Mouse (Mus musculus) MN1 (cell line): ENCODE data around the gene Rev1.

Experiments
- DNase-seq: peaks from one replicate; pipeline ENCODE4 v3.0.0-alpha.2; 2016; ENCODE audit warnings: low spot score

Rev1 gene

DNA sequence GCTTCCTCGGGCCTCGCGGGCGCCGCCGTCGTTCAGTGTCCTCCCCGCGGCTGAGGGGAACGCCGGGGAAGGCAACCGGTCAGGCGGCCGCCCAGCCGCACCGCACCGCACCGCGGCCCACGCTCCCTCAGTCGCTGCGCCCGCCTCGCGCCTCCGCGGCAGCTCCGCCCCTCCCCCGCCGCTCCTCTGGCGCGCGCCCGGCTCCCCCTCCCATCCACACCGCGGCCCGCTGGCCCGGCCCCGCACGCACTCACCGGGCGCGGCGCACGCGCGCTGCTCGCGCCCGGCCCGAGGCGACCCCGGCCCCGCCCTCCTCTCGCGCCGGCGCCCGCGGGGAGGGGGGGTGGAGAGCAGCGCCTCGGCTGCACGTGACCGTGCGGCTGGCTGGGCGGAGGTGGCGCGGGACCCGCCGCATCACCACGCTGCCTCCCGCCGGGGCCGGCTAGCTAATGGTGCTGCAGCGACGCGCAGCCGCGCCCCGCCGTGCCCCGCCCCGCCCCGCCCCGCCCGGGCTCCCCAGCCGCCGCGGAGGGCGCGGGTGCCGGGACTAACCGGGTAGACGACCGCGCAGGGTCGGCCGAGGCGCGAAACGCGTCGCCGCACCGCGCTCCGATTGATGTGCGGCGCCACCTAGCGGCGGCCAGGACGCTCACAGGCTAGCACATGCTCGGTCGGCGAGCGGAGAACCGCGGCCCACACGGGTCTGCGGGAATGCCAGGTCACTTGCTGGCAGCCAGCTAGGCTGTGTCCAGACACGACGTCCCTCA is at the start of gene Rev1:
Gene Rev1, minus strand, starts transcription at position 301 of the 767 bp plus-strand sequence.
- peak; percentile 97 for DNase-seq

GRCm38 (mm10) chr1:38178929-38179328 is 49.3 kb upstream of the Rev1 start:
- no peak for DNase-seq

GRCm38 (mm10) chr1:38176077-38176476 is 46.5 kb upstream of the Rev1 start:
- DNase-seq = no peak

DNA sequence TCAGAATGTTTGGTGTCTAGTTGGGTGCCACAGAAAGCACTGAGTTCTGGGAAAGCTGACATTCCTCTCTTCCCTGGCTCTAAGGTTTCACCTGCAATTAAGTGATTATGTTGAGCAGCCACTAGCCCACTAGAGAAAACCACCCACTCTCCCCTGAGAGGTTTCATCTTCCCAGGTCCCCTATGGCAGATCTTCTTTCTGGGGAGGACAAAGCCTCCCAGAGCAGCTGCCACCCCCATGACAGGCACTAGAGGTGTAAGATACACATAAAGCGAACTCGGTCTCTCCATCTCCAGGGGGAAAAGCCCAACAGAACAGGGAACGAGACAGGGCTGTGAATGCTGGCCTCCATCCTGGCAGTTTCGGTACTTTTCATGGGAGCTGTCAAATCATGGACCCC is 42.3 kb upstream of the Rev1 start:
- DNase-seq = no peak

DNA sequence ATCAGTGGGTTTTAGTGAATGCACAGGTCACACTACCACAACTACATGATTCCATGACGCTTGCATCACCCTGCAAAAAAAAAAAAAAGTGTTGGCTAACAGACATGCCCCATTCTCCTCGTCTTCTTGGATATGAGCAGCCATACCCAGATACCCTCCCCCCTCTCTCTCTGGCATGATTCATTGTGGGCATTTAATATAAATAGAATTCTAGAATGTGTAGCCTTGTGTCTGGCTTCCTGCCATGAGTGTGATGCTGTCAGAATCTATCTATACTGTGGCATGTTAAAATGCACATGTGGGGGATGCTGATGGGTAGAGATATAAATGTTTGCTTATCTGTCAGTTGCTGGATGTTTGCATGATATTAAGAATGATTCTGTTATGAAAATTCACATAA is 36.1 kb upstream of the Rev1 start:
- DNase-seq = no peak

- no peak for DNase-seq
Observed at GRCm38 (mm10) chr1:38150086-38150485, 20.5 kb upstream of the Rev1 start.

DNA sequence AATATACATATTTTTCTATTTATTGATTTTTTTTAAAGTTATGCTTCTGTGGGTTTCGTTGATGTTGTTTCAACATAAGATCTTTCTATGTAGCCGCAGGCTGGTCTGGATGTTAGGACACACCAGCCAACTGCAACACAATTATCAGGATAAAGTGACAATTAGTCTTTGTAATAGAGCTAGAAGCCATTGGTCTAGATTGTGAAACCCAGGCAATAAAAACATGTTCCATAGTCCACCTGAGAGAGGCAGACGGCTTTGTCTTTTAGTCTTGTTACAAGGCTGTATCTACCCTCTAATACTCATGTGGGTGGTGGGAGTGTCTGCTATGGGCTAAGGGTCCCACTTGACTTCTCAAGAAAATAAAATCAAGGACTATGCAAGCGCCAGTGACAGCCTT is 16.4 kb upstream of the Rev1 start:
- DNase-seq = no peak

DNA sequence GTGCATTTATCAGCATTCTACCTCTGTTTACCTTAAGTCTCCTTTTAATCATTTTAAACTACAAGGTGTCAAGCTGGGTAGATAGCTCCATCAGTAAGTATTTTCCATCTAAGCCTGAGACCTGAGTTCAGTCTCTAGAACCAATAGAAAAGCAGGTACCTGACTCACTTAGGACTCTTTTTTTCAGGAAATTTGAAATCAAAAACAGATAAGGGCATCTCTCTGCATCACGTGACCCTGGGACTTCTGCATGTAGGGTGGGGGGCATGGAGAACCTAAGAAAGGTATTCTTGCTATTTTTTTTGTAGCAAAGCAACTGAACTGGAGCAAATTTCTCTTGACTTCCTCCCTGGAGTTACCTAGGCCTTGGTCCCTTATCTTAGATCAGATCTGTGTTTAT is 11.8 kb upstream of the Rev1 start:
- no peak for DNase-seq

GRCm38 (mm10) chr1:38140911-38141310 is 11.3 kb upstream of the Rev1 start:
- DNase-seq = no peak

DNA sequence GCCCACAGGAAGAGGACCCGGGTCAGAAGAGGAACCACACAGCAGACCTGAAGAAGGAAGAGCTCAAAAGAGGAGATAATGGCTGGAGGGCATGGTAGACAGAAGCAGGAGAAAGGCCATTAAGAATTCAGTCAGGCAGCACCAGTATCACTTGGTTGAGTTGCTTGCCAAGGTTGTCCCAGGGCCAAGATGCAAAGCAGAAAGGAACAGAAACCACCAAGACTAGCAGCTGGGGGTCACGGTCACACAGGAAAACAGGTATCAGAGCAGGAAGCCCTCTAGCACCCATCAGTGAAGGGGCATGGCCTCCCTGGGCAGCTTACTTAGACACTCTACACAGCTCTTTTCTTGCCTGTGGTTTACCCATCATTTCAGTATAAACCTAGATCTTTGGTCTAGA is 9.8 kb upstream of the Rev1 start:
- DNase-seq = no peak

GRCm38 (mm10) chr1:38132942-38133341 is 3.3 kb upstream of the Rev1 start:
- no peak for DNase-seq

DNA sequence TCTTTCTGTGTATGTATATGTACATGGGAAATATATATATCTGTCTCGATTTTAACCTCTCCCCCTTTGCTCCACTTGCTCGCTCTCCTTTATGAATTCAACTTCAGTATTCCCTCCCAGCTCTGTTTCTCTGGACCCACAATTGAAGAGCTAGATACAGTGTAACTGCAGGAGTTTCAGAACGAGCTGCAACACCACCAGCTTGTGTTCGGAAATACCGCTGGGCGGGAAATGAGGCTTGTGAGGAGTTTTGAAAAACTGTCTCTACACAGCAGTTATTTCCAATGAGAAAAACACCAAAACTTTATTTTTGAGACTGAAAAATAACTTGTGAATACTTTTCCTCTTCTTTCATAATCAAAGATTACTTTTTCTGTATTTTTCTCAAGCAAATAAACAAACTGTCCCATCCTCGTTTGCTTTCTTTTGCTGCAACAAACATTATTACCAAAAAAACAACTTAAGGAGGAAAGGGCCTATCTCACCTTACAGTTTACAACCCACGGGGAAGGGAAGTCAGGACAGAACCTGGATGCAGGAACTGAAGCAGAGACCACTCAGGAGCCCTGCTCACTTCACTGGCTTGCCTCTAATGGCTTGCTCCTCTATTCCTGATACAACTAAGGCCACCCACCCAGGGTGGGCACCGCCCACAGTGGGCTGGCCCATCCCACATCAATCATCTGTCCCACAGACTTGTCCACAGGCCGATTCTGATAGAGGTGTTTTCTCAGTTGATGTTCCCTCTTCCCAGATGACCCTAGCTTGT is 1.3 kb upstream of the Rev1 start:
- DNase-seq = peak; percentile 40

DNA sequence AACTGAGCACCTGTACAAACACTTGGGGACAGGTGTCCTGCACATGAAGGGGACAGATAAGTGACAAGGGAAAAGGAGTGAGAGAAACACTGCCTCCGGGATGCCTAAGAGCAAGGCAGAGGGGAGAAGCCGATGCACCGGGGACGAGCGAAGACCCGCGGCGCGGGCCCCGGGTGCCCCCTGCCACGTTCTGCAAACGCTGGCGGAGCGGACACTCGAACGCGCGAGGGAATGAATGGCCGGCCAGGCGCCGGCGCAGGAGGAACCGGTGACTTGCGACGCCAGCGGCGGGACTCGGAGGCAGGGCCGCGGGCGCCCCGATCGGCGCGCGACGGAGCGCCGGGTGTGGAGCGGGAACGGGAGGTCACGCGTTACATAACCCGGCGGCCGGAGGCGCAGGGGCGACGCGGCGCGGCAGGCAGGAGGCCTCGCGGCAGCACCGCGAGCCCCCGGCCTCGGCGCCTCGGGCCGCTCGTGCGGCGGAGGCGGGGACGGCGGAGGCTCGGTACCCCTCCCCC is 623 bp downstream of the Rev1 start:
- peak; percentile 85 for DNase-seq

- no peak for DNase-seq
Observed at GRCm38 (mm10) chr1:38127036-38127435, 2.6 kb downstream of the Rev1 start.

DNA sequence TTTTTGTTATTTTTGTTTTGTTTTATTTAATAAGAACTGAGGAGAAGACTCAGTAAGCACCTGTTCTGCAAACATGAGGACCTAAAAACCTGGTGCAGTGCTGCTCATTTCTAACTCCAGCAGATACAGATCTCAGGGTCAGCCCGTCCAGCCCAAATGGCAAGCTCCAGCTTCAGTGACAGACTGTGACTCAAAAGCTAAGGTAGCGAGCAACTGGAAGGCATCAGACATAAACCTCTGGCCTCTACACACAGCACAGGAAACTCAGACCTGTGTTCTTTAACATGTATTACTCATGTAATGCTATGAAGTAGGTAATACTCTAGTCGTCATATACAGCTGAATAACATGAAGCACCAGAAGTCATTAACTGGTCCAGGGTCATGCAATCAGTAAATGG is 3.2 kb downstream of the Rev1 start:
- no peak for DNase-seq

DNA sequence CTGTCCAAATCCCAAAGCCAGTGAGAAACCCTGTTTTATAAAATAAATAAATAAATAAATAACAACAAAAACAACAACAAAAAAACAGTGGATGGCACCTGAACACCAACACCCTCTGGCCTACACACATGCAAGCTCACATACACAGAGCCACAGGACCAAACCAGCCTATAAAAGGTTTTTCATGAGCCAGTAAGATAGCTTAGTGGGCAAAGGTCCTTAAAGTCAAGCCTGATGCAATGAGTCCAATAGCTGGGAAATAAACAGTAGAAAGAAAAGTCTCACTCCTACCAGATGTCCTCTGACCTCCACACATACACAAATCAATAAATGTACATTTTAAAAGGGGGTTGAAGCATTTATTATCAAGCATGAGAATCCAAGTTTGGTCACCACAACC is 5.3 kb downstream of the Rev1 start:
- DNase-seq = no peak

DNA sequence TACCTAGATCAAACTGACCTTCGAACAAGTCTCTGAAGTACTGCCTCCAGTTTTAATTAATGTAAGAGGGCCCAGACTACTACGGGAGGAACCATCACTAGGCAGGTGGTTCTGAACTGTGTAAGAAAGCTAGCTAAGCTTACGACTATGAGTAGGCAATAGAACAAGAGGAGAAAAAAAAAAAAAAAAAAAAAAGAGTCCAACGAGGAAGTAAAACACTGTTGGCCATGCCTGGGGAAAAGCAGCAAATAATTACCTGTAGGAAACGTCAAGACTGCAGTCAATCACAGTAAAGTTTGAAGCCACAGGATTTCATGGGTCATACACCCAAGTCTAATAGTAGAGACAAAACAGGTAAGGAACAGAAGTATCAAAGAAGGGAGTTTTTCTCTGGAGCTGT is 8.7 kb downstream of the Rev1 start:
- no peak for DNase-seq

DNA sequence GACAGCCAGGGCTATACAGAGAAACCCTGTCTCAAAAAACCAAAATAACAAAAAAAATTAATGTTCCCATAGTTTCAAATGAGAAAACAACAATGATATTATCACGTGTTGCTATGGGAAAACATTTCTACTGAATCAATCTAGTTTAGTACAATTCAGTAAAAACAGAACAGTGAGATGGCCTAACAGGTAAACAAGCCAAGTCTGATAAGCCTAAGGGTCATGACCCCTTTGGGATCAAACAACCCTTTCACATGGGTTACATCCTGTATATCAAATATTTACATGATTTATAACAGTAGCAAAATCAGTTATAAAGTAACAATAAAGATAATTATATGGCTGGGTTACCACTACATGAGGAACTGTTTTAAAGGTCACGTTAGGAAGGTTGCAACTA is 11.0 kb downstream of the Rev1 start:
- DNase-seq = no peak

DNA sequence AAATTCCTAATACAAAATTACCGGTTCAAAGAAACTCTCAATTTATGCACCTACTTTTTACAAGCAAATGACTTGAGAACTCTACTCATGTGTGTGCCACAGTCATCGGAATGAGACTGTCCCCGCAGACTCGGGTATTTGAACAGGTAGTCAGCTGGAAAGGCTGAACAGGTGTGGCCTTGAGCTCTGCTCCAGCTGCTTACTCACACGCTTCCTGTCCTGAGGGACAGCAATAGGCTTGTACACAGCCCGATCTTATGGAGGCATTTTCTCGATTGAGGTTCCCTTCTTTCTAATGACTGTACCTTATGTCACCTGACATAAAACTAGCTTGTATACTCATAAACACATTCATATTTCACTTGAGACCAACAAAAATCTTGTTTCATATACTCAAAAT is 19.8 kb downstream of the Rev1 start:
- no peak for DNase-seq

GRCm38 (mm10) chr1:38103813-38104212 is 25.8 kb downstream of the Rev1 start:
- peak; percentile 49 for DNase-seq

GRCm38 (mm10) chr1:38103214-38103613 is 26.4 kb downstream of the Rev1 start:
- DNase-seq = no peak

- DNase-seq = no peak
Observed at GRCm38 (mm10) chr1:38081316-38081715, 48.3 kb downstream of the Rev1 start.

DNA sequence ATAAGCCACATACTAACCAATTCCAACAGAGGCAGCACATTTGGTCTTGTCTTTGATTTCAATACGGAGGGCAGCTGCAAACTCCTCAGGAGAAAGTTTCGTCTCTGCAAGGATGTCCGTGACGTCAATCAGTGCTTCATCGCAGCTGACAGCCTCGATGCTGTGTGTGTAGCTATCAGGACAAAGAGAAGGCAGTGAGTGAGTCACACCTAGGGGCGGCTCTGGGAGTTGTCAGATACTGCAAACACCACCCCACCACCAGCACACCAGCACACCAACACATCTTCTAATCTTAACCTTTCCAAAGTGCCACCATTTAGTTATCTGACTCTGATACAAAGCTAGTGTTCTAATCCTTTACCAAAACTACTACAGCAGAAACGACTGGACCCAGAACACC is 58.3 kb downstream of the Rev1 start:
- DNase-seq = no peak
